Mouse (Mus musculus) cerebellum, postnatal 25 days (tissue): ENCODE data around the gene Gm44502.
"Not testable (repeated sequence)": the region's sequence is repeated elsewhere in the genome, so short reads cannot be mapped to it uniquely, and the experiment has no call there.

Source experiments
- DNase-seq, 2 experiments: peaks; one replicate each; pipeline ENCODE4 v3.0.0; 2021; ENCODE audit warnings: mixed read lengths in 2 of 2

Gm44502 gene

DNA sequence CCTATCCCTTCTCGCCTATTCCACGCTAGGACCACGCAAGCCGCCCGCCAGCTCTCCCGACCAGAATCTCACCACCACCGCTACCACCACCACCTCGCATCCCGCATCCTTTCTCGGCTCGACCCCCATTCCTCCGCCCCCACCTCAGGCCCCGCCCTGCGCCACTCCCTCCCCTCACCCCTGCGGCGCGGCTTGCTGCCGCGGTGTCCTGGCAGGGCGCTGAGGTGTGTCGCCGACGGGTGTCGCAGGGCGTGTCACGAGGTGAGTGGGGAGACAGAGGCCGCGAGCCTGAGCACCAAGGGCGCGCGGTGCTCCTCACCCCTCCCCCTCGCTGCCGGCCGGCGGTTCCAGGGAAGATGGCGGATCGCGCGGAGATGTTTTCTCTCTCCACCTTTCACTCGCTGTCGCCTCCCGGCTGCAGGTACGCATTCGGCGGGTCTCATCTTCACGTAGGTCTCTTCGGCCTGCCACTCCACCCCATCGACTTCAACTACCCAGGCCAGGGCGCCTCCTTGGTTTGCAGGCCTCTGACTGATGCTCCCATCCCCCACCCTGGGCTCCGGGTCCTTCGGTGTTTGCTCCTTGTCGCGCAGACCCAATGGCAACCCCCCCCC is 24.5 kb upstream of the Gm44502 start, which contains the start of gene Mapk8ip2:
TSS of gene Mapk8ip2 (plus strand) at position 49 of the 614 bp plus-strand sequence.
- DNase-seq = peak; percentile 89 to 90

- DNase-seq = peak in 1 of 2 experiments; percentile 51
Observed at GRCm38 (mm10) chr15:89452906-89453864, 23.7 kb upstream of the Gm44502 start.

DNA sequence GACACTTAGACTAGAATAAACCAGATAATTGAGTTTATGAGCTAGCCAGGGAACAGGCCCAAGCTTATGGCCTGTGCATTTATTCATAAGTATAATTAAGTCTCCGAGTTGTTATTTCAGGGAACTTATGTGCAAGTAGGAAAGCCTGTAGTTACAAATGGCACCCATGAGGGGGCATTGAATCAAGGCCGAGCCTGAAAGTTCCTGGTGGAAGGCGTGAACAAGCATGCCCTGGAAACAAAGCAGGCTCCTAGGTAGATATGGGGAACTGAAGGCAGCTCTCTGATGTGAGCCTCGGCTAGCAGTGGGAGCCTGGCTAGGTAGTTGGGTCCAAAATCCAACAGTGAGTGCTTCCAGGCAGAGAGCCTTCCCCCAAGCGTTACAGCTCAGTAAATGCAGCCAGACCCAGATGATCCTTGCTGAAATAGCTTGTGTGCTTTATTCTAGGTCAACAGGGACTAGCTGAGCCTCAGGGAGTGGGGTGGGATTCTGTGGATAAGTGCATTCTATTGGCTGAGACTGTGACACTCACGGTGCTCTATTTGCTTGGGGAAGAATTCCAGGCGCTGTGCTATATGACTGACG is 13.1 kb upstream of the Gm44502 start:
- DNase-seq = peak in 1 of 2 experiments; percentile 55

- DNase-seq = no peak
Observed at GRCm38 (mm10) chr15:89435878-89436277, 6.4 kb upstream of the Gm44502 start.

DNA sequence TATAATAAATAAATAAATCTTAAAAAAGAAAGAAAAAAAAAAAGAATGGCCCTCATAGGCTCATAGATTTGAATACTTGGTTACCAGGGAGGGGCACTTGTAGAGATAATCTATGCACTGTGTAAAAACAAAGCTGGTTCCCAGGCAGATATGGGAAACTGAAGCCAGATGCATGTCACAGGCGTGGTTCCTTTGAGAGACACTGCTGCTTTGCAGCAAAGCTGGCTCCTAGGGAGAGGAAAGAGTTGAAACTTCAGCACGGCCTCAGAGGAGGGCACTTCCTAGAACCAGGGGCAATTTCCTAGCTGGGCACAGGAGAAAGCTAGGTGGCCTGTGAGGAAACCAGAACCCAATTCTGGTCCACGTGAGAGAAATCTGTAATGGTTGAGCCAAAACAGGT is 4.6 kb upstream of the Gm44502 start:
- DNase-seq = no peak

DNA sequence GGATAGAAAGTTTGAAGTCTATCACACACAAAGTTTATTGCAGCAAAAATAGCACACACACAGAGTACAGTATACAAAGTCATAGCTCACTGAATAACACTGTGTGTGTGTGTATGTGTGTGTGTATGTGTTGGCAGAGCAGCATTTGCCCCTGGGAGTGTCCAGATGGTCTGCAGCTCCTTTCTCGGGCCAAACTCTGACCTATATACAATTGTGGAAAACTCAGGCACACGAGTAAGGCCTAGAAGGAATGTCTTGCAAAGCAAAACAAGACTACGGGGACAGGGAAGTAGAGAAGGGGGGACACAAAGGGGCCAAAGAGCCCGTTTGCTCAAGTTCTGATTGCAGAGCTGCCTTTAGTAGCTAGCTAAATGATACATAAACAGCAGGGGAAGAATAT is 3.5 kb upstream of the Gm44502 start:
- peak; percentile 73 to 78 for DNase-seq

DNA sequence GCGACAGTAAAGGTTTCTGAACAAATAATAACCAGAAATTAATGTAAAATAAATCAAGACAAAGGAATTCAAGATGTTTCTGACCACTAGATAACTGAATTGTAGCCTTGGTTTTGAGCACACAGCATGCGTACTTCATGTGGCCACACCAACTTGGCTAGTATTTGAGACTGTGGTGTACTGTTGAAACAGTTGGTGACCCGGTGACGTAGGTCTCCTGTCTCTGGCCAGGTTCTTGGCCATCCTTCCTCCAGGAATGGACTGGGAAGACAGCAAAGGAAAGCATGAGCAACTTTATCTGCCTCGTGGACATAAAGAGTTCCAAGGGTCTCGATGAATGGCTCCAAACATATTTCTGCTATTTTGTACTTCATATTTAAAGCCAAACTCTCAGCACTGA is 2.3 kb upstream of the Gm44502 start:
- no peak for DNase-seq

DNA sequence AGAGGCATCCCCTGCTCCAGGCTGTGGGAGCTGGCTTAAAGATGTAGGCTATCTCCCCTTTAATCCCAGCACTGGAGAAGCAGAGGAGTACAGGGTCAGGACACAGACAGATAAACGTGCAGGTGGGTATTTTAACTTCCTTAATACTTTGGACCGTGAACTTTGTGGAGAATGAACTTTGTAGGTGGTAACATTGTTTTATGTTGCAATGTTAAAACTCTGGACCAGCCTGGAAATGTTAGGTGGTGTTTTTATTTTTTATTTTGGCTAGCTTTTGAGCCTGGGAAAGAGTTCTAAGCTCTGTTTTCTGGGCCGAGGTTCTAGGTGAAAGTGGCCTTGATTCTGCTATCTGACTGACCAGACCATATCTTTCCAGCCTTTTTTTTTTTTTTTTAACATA is 1.8 kb upstream of the Gm44502 start:
- no peak for DNase-seq

GRCm38 (mm10) chr15:89430771-89431170 is 1.3 kb upstream of the Gm44502 start:
- not testable (repeated sequence) for DNase-seq

- peak; percentile 42 to 58 for DNase-seq
Observed at GRCm38 (mm10) chr15:89430341-89430740, 845 bp upstream of the Gm44502 start.

DNA sequence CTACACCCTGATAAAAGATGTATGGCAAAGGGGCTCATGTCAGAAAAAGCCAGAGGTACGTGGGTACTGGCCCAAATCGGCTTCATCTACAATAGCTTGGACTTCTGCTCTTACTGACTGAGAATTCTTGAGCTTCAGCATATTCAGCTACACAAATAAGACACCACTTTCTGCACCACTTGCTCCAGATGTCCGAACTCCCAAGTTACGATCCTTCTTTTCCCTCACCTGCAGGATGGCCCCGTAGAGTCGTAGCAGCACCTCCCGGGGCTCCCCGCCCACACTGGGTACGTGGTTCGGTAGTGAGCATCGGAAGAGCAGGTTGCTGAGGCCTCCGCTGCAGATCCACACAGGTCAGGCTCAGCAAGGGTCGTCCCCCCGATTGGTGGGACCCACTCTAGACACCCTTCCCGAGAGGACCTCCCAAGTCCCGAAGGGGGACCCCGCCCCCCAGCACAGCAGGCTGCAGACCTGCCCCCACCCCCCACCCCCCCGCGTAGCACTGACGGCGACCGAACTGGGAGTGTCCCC is 610 bp downstream of the Gm44502 start:
- no peak for DNase-seq

DNA sequence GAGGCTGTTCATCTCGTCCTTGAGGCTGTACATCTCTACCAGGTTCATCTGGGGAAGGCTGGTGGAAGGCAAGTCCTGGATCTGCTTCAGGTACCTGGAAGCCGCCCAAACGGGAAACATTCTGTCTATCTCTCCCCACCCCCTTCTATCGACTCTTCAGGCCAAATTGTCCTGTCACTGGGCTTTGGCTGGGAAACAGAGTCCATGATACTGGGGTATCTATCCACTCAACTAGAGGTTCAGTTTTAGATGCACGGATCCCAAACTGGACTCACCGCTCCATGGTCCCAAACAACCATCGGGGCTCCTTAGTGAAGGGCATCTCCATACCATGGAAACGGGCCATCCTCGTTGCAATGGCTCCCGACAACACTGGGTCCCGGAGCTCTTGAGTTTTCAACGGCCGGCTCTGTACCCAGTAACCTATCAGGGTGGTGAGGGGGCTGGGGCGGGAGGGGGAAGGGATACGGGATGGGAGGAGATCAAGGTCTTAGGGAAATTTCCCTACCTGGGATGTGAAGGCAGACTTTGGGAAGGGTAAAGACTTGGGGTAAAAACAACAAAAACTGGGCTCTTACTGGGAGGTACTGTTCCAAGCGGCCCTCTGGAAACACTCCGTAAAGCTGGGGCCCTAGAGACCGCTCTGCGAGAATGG is 1.2 kb downstream of the Gm44502 start:
- no peak for DNase-seq

- no peak for DNase-seq
Observed at GRCm38 (mm10) chr15:89426716-89427115, 2.8 kb downstream of the Gm44502 start.

DNA sequence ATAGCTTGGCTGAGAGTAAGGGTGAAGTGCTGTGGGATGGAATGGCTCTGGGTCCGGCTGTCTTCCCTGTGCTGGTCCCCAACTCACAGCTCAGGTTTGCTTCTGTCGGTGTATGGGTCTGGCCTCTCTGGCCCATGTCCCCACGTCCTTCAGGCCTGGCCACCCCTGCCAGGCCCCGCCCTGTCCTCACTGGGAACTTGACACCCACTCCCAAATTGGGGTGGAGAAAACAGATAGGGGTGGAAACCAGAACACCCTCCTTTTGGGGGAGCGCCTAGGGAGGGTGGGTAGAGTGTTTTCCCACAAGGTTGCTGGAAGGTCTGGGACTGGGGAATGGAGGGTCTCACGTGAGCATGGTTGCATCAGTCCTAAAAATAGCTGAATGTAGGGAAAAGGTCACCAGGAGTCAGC is 3.8 kb downstream of the Gm44502 start, which contains the start of gene Cpt1b:
TSS of gene Cpt1b (minus strand) at position 153 of the 411 bp plus-strand sequence.
- DNase-seq = no peak

- DNase-seq = no peak
Observed at GRCm38 (mm10) chr15:89424621-89425020, 4.9 kb downstream of the Gm44502 start.

- peak; percentile 46 to 54 for DNase-seq
Observed at GRCm38 (mm10) chr15:89421938-89422337, 7.6 kb downstream of the Gm44502 start.

- peak; percentile 58 to 59 for DNase-seq
Observed at GRCm38 (mm10) chr15:89415282-89415681, 14.2 kb downstream of the Gm44502 start.

DNA sequence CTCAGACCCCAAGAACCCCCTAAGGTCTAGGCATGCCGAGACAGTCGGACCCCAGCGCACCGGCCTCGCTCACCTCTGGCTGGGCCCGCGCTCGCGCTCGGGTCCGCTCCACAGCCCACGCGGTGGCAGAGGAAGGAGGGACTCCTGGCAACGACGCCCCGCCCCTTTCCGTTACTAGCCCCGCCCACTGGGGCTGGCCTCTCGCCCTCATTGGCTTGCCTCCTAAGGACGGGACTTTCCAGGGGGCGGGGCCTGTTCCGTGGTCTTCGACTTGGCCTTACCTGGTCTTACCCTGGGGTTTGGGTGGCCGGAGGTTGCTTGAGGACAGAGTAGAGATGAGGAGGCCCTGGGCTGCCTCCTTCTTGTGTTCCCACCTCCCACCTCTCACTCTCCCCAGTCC is 19.4 kb downstream of the Gm44502 start, which contains the start of gene Syce3:
TSS of gene Syce3 (minus strand) at position 386 of the 400 bp plus-strand sequence.
- peak in 1 of 2 experiments; percentile 24 for DNase-seq

- no peak for DNase-seq
Observed at GRCm38 (mm10) chr15:89406691-89407090, 22.8 kb downstream of the Gm44502 start.

DNA sequence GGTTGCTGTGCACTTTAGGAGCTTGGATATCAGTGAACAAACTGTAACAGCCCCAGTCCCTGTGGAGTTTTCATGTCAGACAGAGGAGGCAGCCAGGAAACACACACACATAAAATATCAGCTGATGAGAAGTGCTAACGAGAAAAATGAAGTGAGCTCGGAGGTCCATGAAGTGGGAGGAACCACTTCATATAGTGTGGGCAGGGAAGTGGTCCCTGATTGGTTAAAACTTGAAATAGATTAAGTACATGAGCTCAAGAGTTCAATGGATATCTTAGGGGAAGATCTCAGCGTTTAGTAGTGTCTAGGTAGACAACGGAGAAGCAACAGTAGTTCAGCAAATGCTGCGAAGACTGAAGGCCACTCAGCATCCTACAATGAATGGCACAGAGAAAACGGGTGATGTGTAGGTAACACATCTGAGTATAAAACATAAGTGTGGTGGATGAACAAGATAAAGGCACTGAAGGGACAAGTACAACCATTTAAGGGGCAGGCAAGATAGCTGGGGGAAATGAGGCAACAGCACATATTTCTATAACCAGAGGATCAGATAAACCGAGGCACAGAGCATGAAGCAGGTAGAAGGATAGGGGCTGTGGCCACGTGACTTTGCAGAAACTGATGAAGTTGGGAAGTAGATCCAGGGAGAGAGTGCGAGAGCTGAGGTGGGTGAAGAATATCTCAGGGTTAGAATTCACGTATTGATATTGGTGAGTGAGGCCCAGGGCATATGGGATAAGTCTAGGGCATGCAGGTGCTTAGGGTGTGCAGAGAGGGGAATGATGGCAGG is 24.5 kb downstream of the Gm44502 start:
- DNase-seq = no peak

DNA sequence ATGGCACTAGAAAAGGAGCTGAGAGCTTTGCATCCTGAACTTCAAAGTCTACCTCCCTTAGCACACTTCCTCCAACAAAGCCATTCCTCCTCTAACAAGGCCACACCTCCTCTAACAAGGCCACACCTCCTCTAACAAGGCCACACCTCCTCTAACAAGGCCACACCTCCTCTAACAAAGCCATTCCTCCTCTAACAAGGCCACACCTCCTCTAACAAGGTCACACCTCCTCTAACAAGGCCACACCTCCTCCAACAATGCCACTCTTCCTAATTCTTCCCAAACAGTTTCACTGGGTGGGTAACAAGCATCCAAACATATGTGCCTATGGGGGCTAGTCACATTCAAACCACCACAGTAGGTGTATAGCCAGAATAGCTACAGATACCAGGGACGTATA is 27.0 kb downstream of the Gm44502 start:
- DNase-seq = no peak

- no peak for DNase-seq
Observed at GRCm38 (mm10) chr15:89399716-89400115, 29.8 kb downstream of the Gm44502 start.
